Comparison of ENCODE assay signal across 31 mouse cellular contexts in genomic region chr3:101281841-101282240, GRCm38 (mm10). TPM values are rescaled to one million over a fixed set of nuclear protein-coding genes. Genes with fewer than 3 reads are reported as not detected.
A peak's percentile ranks its signal among the peaks of the same experiment; 100 is the strongest.
DNase-seq lines count a peak whose midpoint lies in the region; TF ChIP-seq lines count a peak whose summit lies in the region.
"Had no signal": no experiment of that assay in that cellular context is flagged by ENCODE, and none has a peak within 500 bp of the region (broad histone marks: within the 10 kb centered on the region; RNA-seq: fewer than 3 reads in every experiment).

No protein-coding gene starts in this region.

- TF ChIP-seq POLR2A in spleen, adult 2 months (IDR thresholded peaks at IDR 0.05; ENCODE audit: low read depth, low read length), result no peak

- H3K4me3 ChIP-seq in gastrocnemius, adult 2 months, result no peak overlapping the region
- H3K4me3 ChIP-seq in spleen, adult 2 months (ENCODE audit: extremely low read depth, insufficient read depth, insufficient read length), result no peak overlapping the region
- no peak overlapping the region for H3K4me3 ChIP-seq in embryonic facial prominence, embryonic 10.5 days
- H3K4me3 ChIP-seq: erythroblast, embryonic 14.5 days; forebrain, embryonic 13.5 days; heart, embryonic 10.5 days; hindbrain, embryonic 13.5 days; limb, embryonic 10.5 days; limb, embryonic 15.5 days; liver, embryonic 13.5 days; neural tube, embryonic 12.5 days had no signal

- peak overlapping the region; percentile 20; the same call in 1 of the 2 replicates for H3K27ac ChIP-seq in gastrocnemius, adult 2 months
- H3K27ac ChIP-seq in spleen, adult 2 months (ENCODE audit: insufficient read depth, low read length), result peak overlapping the region; percentile 54
- peak overlapping the region; percentile 66; the same call in 1 of the 2 replicates for H3K27ac ChIP-seq in embryonic facial prominence, embryonic 10.5 days (replicated peaks)
- H3K27ac ChIP-seq: forebrain, embryonic 13.5 days; hindbrain, embryonic 13.5 days; limb, embryonic 15.5 days; liver, embryonic 13.5 days; neural tube, embryonic 12.5 days had no signal

- H3K4me1 ChIP-seq in spleen, adult 2 months (ENCODE audit: control insufficient read depth, insufficient read depth, insufficient read length), result peaks cover 28% of the 10 kb centered on the region; the same call in 1 of the 2 replicates
- peaks cover 27% of the 10 kb centered on the region for H3K4me1 ChIP-seq in embryonic facial prominence, embryonic 10.5 days
- H3K4me1 ChIP-seq: liver, embryonic 13.5 days had no signal

- 70% methylated on average over 4 of the region's 4 CpGs for WGBS in spleen, adult 2 months
- 75% methylated on average over 4 of the region's 4 CpGs for WGBS in embryonic facial prominence, embryonic 10.5 days

- H3K9me3 ChIP-seq in embryonic facial prominence, embryonic 10.5 days, result no peaks in the 10 kb centered on the region
- H3K9me3 ChIP-seq: forebrain, embryonic 13.5 days; heart, embryonic 10.5 days; hindbrain, embryonic 13.5 days; limb, embryonic 10.5 days; limb, embryonic 15.5 days; liver, embryonic 13.5 days; neural tube, embryonic 12.5 days had no signal

- peaks cover 17% of the 10 kb centered on the region for H3K36me3 ChIP-seq in spleen, adult 2 months (ENCODE audit: control insufficient read depth, insufficient read depth, low read length)
- H3K36me3 ChIP-seq in embryonic facial prominence, embryonic 10.5 days (replicated peaks), result no peaks in the 10 kb centered on the region
- H3K36me3 ChIP-seq: heart, embryonic 10.5 days; hindbrain, embryonic 13.5 days; limb, embryonic 10.5 days; limb, embryonic 15.5 days; liver, embryonic 13.5 days; neural tube, embryonic 12.5 days had no signal

- H3K27me3 ChIP-seq in spleen, adult 2 months (ENCODE audit: control insufficient read depth, insufficient read depth, low read length), result no peaks in the 10 kb centered on the region
- no peaks in the 10 kb centered on the region for H3K27me3 ChIP-seq in embryonic facial prominence, embryonic 10.5 days (replicated peaks; ENCODE audit: low read depth, poor library complexity, severe bottlenecking)
- H3K27me3 ChIP-seq: forebrain, embryonic 13.5 days; hindbrain, embryonic 13.5 days; limb, embryonic 15.5 days; neural tube, embryonic 12.5 days had no signal

- no peak for TF ChIP-seq CTCF in gastrocnemius, adult 2 months (IDR thresholded peaks at IDR 0.05)
- TF ChIP-seq CTCF in spleen, adult 2 months (IDR thresholded peaks at IDR 0.05; ENCODE audit: extremely low read depth, insufficient read depth, insufficient read length, insufficient replicate concordance), result no peak

- intact Hi-C loops in gastrocnemius, adult 2 months (cut with DNase I), result no loop called here

- no peak for DNase-seq in gastrocnemius, adult 2 months
- DNase-seq in gastrocnemius, adult 18-20 months (ENCODE audit: low spot score), result no peak
- no peak for DNase-seq in spleen, adult 2 months (ENCODE audit: low read depth in 1 of 2, low spot score in 2 of 2)
- no peak for DNase-seq in spleen, postnatal 10 days (ENCODE audit: low spot score in 2 of 2)
- no peak for DNase-seq in embryonic facial prominence, embryonic 10.5 days (ENCODE audit: low spot score)
- DNase-seq in naive thymus-derived CD4-positive, alpha-beta T cell, adult 2 months (ENCODE audit: low read depth), result peak; percentile 67
- DNase-seq in spleen, postnatal 14 days (ENCODE audit: low spot score in 2 of 2), result no peak
- DNase-seq: adrenal gland, postnatal 14 days; B cell, adult 2 months; cerebellum, adult 11 months; cerebellum, adult 9-10 months; cerebellum, postnatal 36 days; gastrocnemius, postnatal 14 days; kidney, adult 9 months; kidney, postnatal 10 days; layer of hippocampus, postnatal 36 days; liver, embryonic 13.5 days; lung, adult 18-20 months; lung, postnatal 10 days had no signal

RNA-seq across cellular contexts. Expression of gene Cd2, which starts 5.9 kb away (rescaled TPM):
- total RNA-seq in gastrocnemius, adult 2 months (2021), result not detected
- not detected for total RNA-seq in gastrocnemius, adult 18-20 months (2021)
- polyA plus RNA-seq in spleen, adult 2 months (2012; rRNA removed), result 38.2 and 50.2 TPM in 2 replicates
- polyA plus RNA-seq in embryonic facial prominence, embryonic 10.5 days (2016; fragmentation: Nextera tagmentation; extraction: Ambion mirVana), result not detected in 2 replicates
- total RNA-seq: granulocyte monocyte progenitor cell, adult 5-6 weeks; layer of hippocampus, postnatal 36 days; left cerebral cortex, postnatal 10 days had no signal
- polyA plus RNA-seq: embryonic facial prominence, embryonic 14.5 days; erythroblast, embryonic 14.5 days; forebrain, embryonic 13.5 days; hindbrain, embryonic 13.5 days; intestine, postnatal 0 days; limb, embryonic 10.5 days; limb, embryonic 15.5 days; liver, embryonic 13.5 days; midbrain, embryonic 16.5 days; neural tube, embryonic 12.5 days had no signal
